Mouse (Mus musculus) retina, adult 2 months (tissue): ENCODE results near the gene Ccdc155.

Experiments
- DNase-seq: peaks from one replicate; pipeline ENCODE4 v3.0.0-alpha.2; 2012; ENCODE audit warnings: low read depth, low spot score

Gene Ccdc155

GRCm38 (mm10) chr7:45145460-45145859 is 59.2 kb downstream of the Ccdc155 start:
- DNase-seq = no peak

DNA sequence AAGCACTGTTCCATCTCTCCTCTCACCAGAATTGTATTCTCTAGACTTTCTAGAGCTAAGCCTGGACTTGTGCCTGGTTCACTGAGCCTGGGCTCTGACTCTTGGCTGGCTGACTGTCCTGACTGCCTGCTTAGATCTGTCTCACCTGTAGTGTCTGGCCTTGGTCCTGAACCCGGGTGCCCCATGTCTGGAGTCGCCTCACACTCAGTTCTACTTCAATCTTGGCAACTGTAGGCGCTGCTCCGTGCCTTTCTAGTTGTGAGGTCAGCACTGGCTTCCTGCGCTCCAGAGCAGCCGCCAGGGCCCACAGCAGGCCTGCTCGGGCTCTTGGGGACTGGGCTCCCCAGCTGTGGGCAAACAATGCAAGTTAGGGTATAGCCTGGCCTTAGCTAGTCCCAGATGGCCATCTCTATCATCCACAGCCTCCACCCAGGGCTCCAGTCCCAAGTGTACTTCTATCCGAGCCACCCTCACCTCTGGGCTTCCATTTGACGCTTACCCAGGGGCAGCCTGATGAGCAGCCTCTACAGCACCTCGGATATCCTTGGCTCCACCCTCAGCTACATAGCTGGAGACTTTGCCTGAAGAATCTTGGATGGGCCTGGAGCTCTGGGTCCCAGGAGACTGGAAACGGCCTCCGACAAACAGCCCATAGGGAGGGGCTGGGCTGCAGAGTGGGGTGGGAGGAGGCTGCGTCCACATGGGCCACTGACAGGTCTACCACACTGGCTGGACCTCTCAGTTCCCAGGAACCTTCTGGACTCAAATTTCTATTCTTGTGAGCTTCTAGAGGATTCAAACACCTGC is 60.1 kb downstream of the Ccdc155 start:
- no peak for DNase-seq

DNA sequence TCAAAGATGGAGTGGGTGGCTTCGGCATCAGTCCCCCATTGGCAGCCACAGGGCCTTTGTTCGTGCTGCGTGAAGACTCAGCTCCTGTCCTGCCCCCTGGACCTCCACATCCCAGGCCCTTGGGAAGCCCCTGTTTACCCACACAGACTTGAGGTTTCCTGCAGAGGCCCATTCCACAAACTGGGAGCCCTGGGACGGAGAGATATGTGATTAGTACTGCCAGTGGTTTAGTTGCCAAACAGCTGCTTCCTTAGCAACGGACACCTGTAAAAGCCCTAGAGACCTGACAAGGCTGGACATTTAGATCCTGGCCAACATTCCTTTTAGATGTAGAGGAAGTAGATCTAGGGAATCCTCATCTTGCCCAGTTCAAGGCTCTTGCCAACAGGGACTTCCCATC is 62.8 kb downstream of the Ccdc155 start:
- no peak for DNase-seq

GRCm38 (mm10) chr7:45141319-45141718 is 63.4 kb downstream of the Ccdc155 start:
- DNase-seq = no peak

GRCm38 (mm10) chr7:45139904-45140723 is 64.6 kb downstream of the Ccdc155 start:
- DNase-seq = no peak

DNA sequence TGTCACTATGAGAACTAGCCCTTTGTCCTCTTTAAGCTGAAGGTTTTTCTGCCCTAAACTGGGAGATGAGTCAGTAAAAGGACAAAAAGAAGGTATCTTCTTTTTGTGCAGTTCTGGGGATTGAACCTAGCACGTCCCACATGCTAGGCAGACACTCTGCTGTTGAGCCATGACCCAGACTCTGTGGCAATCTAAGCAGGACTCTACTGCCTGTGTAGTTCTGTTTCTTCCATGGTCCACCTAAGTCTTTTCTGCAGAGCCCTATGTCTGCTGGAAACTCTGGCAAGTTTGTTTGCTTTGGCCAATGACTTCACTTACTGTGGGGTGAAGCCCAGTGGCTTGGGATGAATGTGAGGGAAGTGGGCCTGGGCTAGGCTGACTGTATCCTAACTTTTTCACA is 66.3 kb downstream of the Ccdc155 start:
- DNase-seq = no peak

- DNase-seq = no peak
These were observed 67.3 kb downstream of the Ccdc155 start for GRCm38 (mm10) chr7:45137171-45138006.

GRCm38 (mm10) chr7:45135993-45136567 is 68.6 kb downstream of the Ccdc155 start, which contains the start of the genes Gm45713 and Flt3l:
TSS of gene Gm45713 (minus strand) at chr7:45136231.
TSS of gene Flt3l (minus strand) at chr7:45136432.
- peak; percentile 50 for DNase-seq

- DNase-seq = no peak
These were observed 69.3 kb downstream of the Ccdc155 start for GRCm38 (mm10) chr7:45135370-45135769.

DNA sequence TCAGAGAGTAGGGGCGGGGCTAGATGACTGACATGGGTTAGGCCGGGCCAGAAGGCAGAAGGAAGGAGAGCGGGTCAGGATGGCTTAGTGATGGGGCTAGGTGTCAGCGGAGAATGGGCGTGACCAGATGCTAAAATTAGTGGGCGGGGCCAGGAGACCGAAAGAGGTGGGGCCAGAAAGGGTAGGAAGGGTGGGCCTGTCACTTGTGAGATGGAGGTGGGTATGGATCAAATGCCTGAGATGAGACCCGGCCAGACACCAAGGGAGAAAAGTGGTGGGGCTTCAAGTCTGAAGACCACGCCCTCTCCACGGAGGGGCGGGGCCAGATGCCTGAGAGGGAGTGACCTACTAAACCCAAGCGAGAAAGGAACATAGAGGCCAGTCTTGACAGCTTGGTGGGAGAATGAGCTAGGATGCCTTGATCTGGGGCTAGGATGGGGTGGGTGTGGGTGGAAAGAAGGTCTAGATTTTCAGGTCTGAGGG is 70.1 kb downstream of the Ccdc155 start:
- no peak for DNase-seq
